Mouse (Mus musculus) brain, adult 2 months (tissue): Measurements from ENCODE around the gene Olfr914.

Experiments
- DNase-seq: peaks from one replicate; pipeline ENCODE4 v3.0.0; 2011; ENCODE audit warnings: low read depth, low spot score

The Olfr914 gene

DNA sequence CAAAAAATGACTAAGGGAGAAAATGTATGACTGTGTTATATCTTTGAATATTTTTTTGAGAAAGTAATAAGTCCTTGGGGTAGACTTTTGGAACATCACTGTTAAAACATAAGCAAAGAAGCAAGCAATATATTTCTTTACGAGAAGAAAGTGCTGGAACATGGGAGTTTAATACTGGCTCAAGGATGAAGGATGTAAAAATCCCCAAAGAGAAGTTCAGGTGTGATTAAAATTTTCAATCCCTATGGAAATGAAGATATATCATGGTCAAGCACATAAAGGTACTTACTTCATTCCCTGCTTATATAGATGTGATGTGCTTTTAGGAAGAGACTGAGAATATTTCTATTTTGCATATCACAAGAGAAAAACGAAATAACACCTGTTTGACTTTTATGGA is at the start of gene Olfr914:
Gene Olfr914, plus strand, starts transcription at position 301 of the 400 bp plus-strand sequence.
- DNase-seq = no peak

DNA sequence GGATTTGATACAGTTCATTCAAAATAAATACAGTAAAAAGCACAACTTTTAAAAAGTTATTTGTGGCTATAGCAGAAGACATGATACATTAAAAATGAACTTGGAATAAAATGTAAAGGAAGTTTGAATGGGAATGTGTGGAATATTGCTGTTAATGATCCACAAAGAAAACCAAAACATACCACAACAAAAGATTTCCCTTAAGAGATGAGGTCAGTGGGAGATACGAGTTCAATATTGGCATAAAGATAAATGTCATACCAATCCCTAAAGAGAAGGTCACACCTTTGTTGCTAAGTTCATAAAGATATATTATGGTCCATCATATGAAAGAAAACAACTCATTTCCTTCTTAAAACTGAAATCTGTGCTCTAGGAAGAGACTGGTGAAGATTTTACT is 25.0 kb upstream of the Olfr914 start, which contains the start of gene Olfr912:
Gene Olfr912, plus strand, starts transcription at position 301 of the 400 bp plus-strand sequence.
- no peak for DNase-seq

DNA sequence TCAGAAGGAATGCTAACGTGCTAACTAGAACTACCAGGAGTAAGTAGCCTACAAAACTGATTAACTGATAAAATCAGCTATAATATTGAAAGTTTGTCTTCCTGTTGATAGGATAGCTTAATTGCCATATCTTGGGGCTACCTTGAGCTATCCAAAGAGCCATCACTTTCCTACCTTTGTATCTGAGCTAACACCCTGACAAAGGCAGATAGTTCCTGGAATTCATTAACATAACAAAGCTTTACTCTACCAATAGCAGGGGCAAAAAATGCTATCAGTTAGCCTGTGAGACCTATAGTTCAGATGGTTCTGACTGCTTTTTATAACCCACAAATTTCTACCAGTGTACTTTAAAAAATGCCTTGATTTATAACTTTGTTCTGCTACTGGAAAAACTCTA is 13.8 kb upstream of the Olfr914 start:
- DNase-seq = no peak

DNA sequence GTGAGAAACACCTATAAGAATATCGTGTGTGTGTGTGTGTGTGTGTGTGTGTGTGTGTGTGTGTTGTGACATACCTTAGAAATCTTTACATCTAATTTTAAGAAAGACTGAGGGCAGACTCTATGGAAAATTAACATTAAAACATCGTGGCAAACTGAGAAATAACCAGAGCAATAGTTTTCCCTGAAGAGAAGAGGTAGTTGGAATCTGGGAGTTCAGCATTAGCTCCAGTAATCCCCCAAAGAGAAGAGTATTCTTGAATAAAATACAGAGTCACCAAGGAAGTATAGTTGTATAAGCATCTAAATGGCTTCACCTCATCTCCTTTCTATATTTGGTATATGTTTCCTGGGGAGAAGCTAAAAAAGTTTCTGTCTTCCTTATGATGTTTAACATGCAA is 12.4 kb upstream of the Olfr914 start, which contains the start of gene Olfr913:
Gene Olfr913, plus strand, starts transcription at position 301 of the 400 bp plus-strand sequence.
- no peak for DNase-seq

DNA sequence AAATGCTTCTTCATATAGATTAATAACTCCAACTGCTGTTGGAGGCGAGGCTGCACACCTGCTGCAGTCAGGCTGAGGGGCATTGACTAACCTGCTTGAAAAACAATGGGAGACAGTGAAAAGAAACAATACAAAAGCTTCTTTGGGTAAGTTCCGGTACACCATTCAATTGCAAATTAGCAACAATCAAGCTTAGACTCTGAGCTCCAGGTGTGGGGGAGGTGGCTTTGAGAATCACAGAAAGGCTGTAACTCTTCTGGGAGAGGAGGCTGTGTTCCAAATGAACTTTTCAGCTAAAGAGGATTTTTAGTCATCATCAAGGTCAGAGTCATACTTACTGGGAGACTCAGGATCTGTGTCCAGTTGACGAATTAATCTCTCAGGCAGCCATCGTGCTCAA is 27.5 kb downstream of the Olfr914 start:
- DNase-seq = no peak

DNA sequence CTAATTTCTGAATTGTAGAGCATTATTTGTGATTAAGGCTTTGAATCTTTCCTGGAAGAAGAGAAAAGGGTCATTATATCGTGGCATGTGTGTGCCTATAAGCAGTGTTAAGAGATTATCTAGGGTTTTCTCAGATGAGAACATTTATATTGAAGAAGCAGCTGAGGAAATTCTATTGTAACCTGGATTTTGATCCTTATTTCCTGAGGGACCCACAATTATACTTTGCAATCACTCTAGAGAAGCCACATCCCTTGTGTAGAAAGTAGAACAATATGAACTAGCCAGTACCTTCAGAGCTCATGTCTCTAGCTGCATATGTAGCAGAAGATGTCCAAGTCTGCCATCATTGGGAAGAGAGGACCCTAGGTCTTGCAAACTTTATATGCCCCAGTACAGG is 54.9 kb downstream of the Olfr914 start, which contains the start of gene Olfr916:
Gene Olfr916, minus strand, starts transcription at position 101 of the 400 bp plus-strand sequence.
- no peak for DNase-seq
